Mouse (Mus musculus): Measurements from ENCODE around the gene Clk3.

The Clk3 gene

GRCm38 (mm10) chr9:57765364-57766351 lies at the start of gene Clk3:
Gene Clk3, minus strand, starts transcription at chr9:57765860.
- in situ Hi-C loops (cut with MboI) = no loop called here

GRCm38 (mm10) chr9:57814866-57815265 lies 49.2 kb upstream of the Clk3 start:
- in situ Hi-C loops (cut with MboI) = no loop called here

- in situ Hi-C loops (cut with MboI) = no loop called here
Observed at GRCm38 (mm10) chr9:57814014-57814413, 48.4 kb upstream of the Clk3 start.

GRCm38 (mm10) chr9:57811793-57812733 lies 46.4 kb upstream of the Clk3 start:
- in situ Hi-C loops (cut with MboI) = no loop called here

GRCm38 (mm10) chr9:57810691-57811090 lies 45.0 kb upstream of the Clk3 start:
- in situ Hi-C loops (cut with MboI) = no loop called here

GRCm38 (mm10) chr9:57808771-57809310 lies 43.2 kb upstream of the Clk3 start:
- in situ Hi-C loops (cut with MboI) = no loop called here

GRCm38 (mm10) chr9:57807174-57807651 lies 41.6 kb upstream of the Clk3 start:
- in situ Hi-C loops (cut with MboI) = no loop called here

- in situ Hi-C loops (cut with MboI) = no loop called here
Observed at GRCm38 (mm10) chr9:57806066-57806481, 40.4 kb upstream of the Clk3 start.

GRCm38 (mm10) chr9:57805087-57805737 lies 39.6 kb upstream of the Clk3 start:
- in situ Hi-C loops (cut with MboI) = no loop called here

GRCm38 (mm10) chr9:57803839-57804238 lies 38.2 kb upstream of the Clk3 start:
- in situ Hi-C loops (cut with MboI) = no loop called here

GRCm38 (mm10) chr9:57803047-57803446 lies 37.4 kb upstream of the Clk3 start:
- in situ Hi-C loops (cut with MboI) = no loop called here

GRCm38 (mm10) chr9:57800325-57800975 lies 34.8 kb upstream of the Clk3 start:
- in situ Hi-C loops (cut with MboI) = no loop called here

- in situ Hi-C loops (cut with MboI) = no loop called here
Observed at GRCm38 (mm10) chr9:57798725-57799253, 33.1 kb upstream of the Clk3 start.

- in situ Hi-C loops (cut with MboI) = no loop called here
Observed at GRCm38 (mm10) chr9:57797456-57797855, 31.8 kb upstream of the Clk3 start.

GRCm38 (mm10) chr9:57789733-57790132 lies 24.1 kb upstream of the Clk3 start:
- in situ Hi-C loops (cut with MboI) = no loop called here

GRCm38 (mm10) chr9:57782656-57783055 lies 17.0 kb upstream of the Clk3 start:
- in situ Hi-C loops (cut with MboI) = no loop called here

- in situ Hi-C loops (cut with MboI) = no loop called here
Observed at GRCm38 (mm10) chr9:57775736-57776135, 10.1 kb upstream of the Clk3 start.

GRCm38 (mm10) chr9:57775026-57775425 lies 9.4 kb upstream of the Clk3 start:
- in situ Hi-C loops (cut with MboI) = no loop called here

- in situ Hi-C loops (cut with MboI) = no loop called here
Observed at GRCm38 (mm10) chr9:57774168-57774567, 8.5 kb upstream of the Clk3 start.

GRCm38 (mm10) chr9:57773754-57774153 lies 8.1 kb upstream of the Clk3 start:
- in situ Hi-C loops (cut with MboI) = no loop called here

GRCm38 (mm10) chr9:57770836-57771235 lies 5.2 kb upstream of the Clk3 start:
- in situ Hi-C loops (cut with MboI) = no loop called here
